Mouse (Mus musculus): ENCODE measurements around the gene Ahdc1. TPM values are rescaled to one million over a fixed set of nuclear protein-coding genes. Genes with fewer than 3 reads are reported as not detected.

The Ahdc1 gene
- polyA plus RNA-seq, 1 experiment from 2014 or later, result 10.1 TPM

- peak; percentile 81 for ATAC-seq (replicated peaks; ENCODE audit: low FRiP score)
- peak overlapping the region; percentile 98 for H3K27ac ChIP-seq
- peak overlapping the region; percentile 23; the same call in 1 of the 2 replicates for H3K9ac ChIP-seq
- peak overlapping the region; percentile 8; the same call in 1 of the 2 replicates for H3K4me3 ChIP-seq (replicated peaks)
- 5% methylated on average over 18 of the region's 18 CpGs for WGBS
- peak overlapping the region; percentile 45 for H3K4me2 ChIP-seq
- H3K36me3 ChIP-seq, result no peaks in the 10 kb centered on the region
- no peaks in the 10 kb centered on the region for H3K9me3 ChIP-seq (replicated peaks)
- H3K27me3 ChIP-seq, result no peaks in the 10 kb centered on the region
- peaks cover 73% of the 10 kb centered on the region for H3K4me1 ChIP-seq
Observed at GRCm38 (mm10) chr4:133117556-133118411, 106.7 kb downstream of the Ahdc1 start.

DNA sequence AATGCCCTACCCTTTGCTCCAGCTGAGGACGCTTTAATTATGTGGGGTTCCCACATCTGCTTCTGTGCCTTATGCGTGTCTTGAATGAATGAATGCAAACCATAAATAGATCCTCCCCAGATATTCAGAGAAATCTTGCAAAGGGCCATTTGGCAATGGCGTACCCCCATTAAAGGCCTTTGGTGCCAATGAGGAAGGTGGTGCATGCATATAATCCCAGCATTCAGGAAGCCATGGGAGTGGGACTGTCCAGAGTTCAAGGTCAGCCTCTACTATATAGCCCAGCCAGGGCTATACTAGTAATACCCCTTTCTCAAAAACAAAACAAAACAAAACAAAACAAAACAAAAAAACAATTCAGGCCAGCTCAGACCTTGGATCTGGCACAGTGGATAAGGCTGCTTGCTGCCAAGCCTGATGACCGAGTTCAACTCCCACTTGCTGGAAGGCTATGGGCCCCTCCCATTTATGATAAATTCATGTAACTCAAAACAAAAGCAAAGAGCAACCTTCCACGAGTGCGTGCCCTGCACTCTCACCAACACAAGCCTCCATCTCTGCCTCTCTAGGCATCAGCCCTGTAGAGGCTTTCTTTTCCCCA lies 107.8 kb downstream of the Ahdc1 start:
- Histone ChIP-seq H3K9me3 (replicated peaks) (no peaks in the 10 kb centered on the region), H3K4me3 (replicated peaks) (no peak overlapping the region), H3K4me1 (peaks cover 65% of the 10 kb centered on the region), H3K27me3 (no peaks in the 10 kb centered on the region), H3K4me2 (no peak overlapping the region), H3K36me3 (no peaks in the 10 kb centered on the region), H3K9ac (no peak overlapping the region), H3K27ac (peak overlapping the region; percentile 75)
- 75% methylated on average over 6 of the region's 6 CpGs for WGBS
- no peak for ATAC-seq (replicated peaks; ENCODE audit: low FRiP score)

DNA sequence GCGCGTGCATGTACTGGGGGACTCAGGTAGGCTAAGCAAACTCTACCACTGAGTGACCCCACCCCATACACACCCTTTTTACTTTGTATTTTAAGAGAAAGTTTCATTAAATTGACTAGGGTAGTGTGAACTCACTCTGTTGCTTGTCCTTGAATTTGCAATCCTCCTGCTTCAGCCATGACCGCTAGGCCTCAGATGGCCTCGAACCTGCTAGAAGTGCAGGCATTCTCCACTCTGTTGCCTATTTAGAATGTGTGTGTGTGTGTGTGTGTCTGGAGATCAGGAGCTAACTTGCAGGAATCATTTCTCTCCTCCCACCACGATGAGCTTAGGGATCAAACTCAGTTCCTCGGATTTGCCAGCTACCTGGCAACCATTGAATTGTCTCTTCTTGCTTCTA lies 108.5 kb downstream of the Ahdc1 start:
- Histone ChIP-seq H3K4me2 (no peak overlapping the region), H3K9me3 (replicated peaks) (0 out of 2 replicates have a peak, but pooled peaks cover 5% of the 10 kb centered on the region), H3K4me3 (replicated peaks) (no peak overlapping the region), H3K9ac (no peak overlapping the region), H3K4me1 (peaks cover 65% of the 10 kb centered on the region), H3K36me3 (no peaks in the 10 kb centered on the region), H3K27me3 (no peaks in the 10 kb centered on the region), H3K27ac (peak overlapping the region; percentile 75; the same call in 1 of the 2 replicates)
- WGBS, result 78% methylated on average over 6 of the region's 6 CpGs
- no peak for ATAC-seq (replicated peaks; ENCODE audit: low FRiP score)

DNA sequence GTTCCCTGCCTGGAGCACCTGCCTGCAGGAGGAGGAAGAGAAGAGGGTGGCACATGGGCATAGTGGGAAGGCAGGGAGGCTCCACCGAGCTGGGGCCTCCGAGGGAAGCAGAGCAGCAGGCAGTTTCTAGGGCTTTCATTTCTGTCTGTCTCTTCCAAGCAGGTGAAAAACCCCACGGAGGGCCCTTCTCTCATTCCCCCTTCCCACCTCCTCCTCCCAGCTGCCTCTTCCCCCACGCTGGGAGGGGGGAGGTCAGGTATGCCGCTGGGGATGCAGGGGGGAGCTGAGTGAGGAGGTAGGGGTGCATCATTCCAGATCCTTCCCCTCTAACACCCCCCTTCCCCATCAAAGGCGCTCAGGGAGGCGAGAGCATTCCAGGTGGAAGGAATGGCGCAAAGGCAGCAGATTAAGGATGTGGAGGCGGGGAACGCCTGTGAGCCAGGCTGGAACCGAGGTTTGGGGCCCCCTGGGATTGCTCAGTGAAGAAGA lies 109.8 kb downstream of the Ahdc1 start:
- no peak overlapping the region for H3K4me3 ChIP-seq (replicated peaks)
- H3K4me2 ChIP-seq, result peak overlapping the region; percentile 46
- peaks cover 62% of the 10 kb centered on the region for H3K4me1 ChIP-seq
- ATAC-seq (replicated peaks; ENCODE audit: low FRiP score), result no peak
- no peak overlapping the region for H3K9ac ChIP-seq
- H3K36me3 ChIP-seq, result no peaks in the 10 kb centered on the region
- H3K27me3 ChIP-seq, result no peaks in the 10 kb centered on the region
- 8% methylated on average over 11 of the region's 11 CpGs for WGBS
- 0 out of 2 replicates have a peak, but pooled peaks cover 5% of the 10 kb centered on the region for H3K9me3 ChIP-seq (replicated peaks)
- peak overlapping the region; percentile 84 for H3K27ac ChIP-seq

DNA sequence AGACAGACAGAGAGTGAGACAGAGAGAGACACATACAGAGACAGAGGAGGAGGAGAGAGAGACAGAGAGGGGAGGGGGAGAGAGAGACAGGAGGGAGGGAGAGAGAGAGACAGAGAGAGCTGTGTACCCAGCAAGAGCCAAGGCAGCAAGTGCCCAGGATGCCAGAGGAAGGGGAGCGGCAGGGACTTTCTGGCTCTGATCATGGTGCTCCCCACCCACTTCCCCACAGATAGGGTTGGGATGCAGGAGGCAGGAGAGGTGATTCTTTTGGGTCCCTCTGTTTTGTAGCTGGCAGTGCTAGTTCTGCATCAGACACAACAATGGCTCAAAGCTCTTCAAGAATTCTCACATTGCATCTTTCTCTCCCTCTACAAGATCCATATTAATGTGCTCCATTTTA lies 110.4 kb downstream of the Ahdc1 start:
- Histone ChIP-seq H3K27me3 (no peaks in the 10 kb centered on the region), H3K4me1 (peaks cover 57% of the 10 kb centered on the region), H3K36me3 (no peaks in the 10 kb centered on the region), H3K9me3 (replicated peaks) (0 out of 2 replicates have a peak, but pooled peaks cover 5% of the 10 kb centered on the region), H3K27ac (peak overlapping the region; percentile 41; the same call in 1 of the 2 replicates), H3K4me3 (replicated peaks) (no peak overlapping the region), H3K9ac (no peak overlapping the region), H3K4me2 (no peak overlapping the region)
- ATAC-seq (replicated peaks; ENCODE audit: low FRiP score), result no peak
- WGBS, result 40% methylated on average over 1 of the region's 1 CpGs

DNA sequence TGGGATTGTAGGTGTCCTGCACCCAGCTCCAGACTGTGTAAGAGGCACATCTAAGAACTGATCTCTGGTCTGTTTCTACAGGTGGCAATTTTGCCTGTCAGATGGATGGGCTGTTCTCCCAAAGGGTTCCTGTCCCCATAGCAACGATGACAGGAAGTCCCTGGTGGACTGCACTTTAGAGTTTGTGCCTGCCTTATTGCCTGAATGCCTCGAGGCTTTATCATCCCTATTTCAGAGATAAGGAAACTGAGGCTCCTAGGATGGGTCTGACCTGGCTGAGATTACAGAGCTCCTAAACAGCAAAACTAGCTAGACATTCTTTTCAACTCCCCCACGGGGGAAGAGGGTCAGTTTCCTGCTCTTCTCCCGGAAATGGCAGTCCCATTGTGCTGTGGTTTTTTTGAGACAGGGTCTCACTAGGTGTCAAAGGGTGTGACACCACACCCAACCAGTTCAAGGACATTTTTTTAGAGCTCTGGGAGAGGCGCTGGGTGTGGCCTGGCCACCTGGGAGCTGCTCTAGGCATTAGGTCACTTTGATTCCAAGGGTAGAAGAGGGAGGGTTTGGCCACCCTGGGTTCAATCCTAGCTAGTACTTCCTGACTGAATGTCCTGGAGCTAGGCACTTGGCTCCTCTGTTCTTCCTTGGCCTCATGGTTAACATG lies 111.0 kb downstream of the Ahdc1 start:
- Histone ChIP-seq H3K9me3 (replicated peaks) (0 out of 2 replicates have a peak, but pooled peaks cover 5% of the 10 kb centered on the region), H3K4me2 (no peak overlapping the region), H3K4me3 (replicated peaks) (no peak overlapping the region), H3K27me3 (no peaks in the 10 kb centered on the region), H3K9ac (no peak overlapping the region), H3K36me3 (no peaks in the 10 kb centered on the region), H3K4me1 (peaks cover 50% of the 10 kb centered on the region), H3K27ac (0 out of 2 replicates have a peak overlapping the region, but pooled peaks have one; percentile 37)
- no peak for ATAC-seq (replicated peaks; ENCODE audit: low FRiP score)
- WGBS, result 30% methylated on average over 5 of the region's 5 CpGs

GRCm38 (mm10) chr4:133127079-133127478 lies 116.0 kb downstream of the Ahdc1 start:
- ATAC-seq (replicated peaks; ENCODE audit: low FRiP score), result no peak
- no peak overlapping the region for H3K4me2 ChIP-seq
- H3K27ac ChIP-seq, result peak overlapping the region; percentile 64; the same call in 1 of the 2 replicates
- no peak overlapping the region for H3K9ac ChIP-seq
- no peaks in the 10 kb centered on the region for H3K27me3 ChIP-seq
- H3K4me1 ChIP-seq, result peaks cover 34% of the 10 kb centered on the region
- H3K9me3 ChIP-seq (replicated peaks), result 0 out of 2 replicates have a peak, but pooled peaks cover 5% of the 10 kb centered on the region
- no peaks in the 10 kb centered on the region for H3K36me3 ChIP-seq
- WGBS, result 73% methylated on average over 3 of the region's 3 CpGs
- H3K4me3 ChIP-seq (replicated peaks), result no peak overlapping the region

Other genes with a start within 250 kb of the Ahdc1 start
- gene Rpa2, start 242.9 kb upstream of the Ahdc1 start, polyA plus RNA-seq (2015; fragmentation: Nextera tagmentation; extraction: Ambion mirVana), result 108 and 113 TPM in 2 replicates
- 0.91 and 1.7 TPM in 2 replicates for gene Themis2, start 214.9 kb upstream of the Ahdc1 start, polyA plus RNA-seq (2015; fragmentation: Nextera tagmentation; extraction: Ambion mirVana)
- 62.6 and 66.5 TPM in 2 replicates for gene Ppp1r8, start 168.1 kb upstream of the Ahdc1 start, polyA plus RNA-seq (2015; fragmentation: Nextera tagmentation; extraction: Ambion mirVana)
- gene Stx12, start 126.8 kb upstream of the Ahdc1 start, polyA plus RNA-seq (2015; fragmentation: Nextera tagmentation; extraction: Ambion mirVana), result 55.9 and 57.7 TPM in 2 replicates
- 35.1 and 35.8 TPM in 2 replicates for gene Fam76a, start 88.7 kb upstream of the Ahdc1 start, polyA plus RNA-seq (2015; fragmentation: Nextera tagmentation; extraction: Ambion mirVana)
- 0.63 and 0.81 TPM in 2 replicates for gene Fgr, start 37.2 kb upstream of the Ahdc1 start, polyA plus RNA-seq (2015; fragmentation: Nextera tagmentation; extraction: Ambion mirVana)
- 107 and 109 TPM in 2 replicates for gene Wasf2, start 119.2 kb downstream of the Ahdc1 start, polyA plus RNA-seq (2015; fragmentation: Nextera tagmentation; extraction: Ambion mirVana)
- gene Cd164l2, start 200.9 kb downstream of the Ahdc1 start, polyA plus RNA-seq (2015; fragmentation: Nextera tagmentation; extraction: Ambion mirVana), result 7.8 and 8.2 TPM in 2 replicates
- gene Gpr3, start 201.3 kb downstream of the Ahdc1 start, polyA plus RNA-seq (2015; fragmentation: Nextera tagmentation; extraction: Ambion mirVana), result 0.09 and 0.12 TPM in 2 replicates
- 4.0 and 4.3 TPM in 2 replicates for gene Map3k6, start 229.6 kb downstream of the Ahdc1 start, polyA plus RNA-seq (2015; fragmentation: Nextera tagmentation; extraction: Ambion mirVana)

All from kidney, embryonic 15.5 days (tissue).